Mouse (Mus musculus) right cerebral cortex, postnatal 25 days (tissue): Measurements from ENCODE around the gene Apopt1.
A peak's percentile ranks its signal among the peaks of the same experiment; 100 is the strongest.

ENCODE experiments used
- DNase-seq: peaks from one replicate; pipeline ENCODE4 v3.0.0; 2022

Apopt1 gene

GRCm38 (mm10) chr12:111681305-111681704 is 31.8 kb upstream of the Apopt1 start:
- DNase-seq, result no peak

DNA sequence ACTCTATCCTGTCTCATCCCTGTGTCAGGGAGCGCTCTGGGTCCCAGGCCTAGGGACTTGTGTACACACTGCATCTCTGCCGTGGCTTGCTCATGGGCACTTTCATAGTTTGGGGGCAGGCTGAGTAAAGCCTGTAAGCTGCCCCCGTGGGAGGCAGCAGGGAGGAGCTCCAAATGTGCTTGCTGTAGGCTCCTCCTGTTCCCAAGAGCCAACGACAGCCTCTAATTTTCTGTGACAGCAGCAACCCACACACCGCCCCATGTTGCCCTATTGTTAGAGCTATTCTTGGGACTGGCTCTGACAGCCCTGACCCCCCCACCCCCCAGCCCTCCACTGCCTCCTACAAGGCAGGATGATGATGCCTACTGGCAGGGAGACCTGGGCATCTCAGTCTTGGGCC is 31.1 kb upstream of the Apopt1 start:
- DNase-seq, result no peak

GRCm38 (mm10) chr12:111682806-111683205 is 30.3 kb upstream of the Apopt1 start:
- no peak for DNase-seq

DNA sequence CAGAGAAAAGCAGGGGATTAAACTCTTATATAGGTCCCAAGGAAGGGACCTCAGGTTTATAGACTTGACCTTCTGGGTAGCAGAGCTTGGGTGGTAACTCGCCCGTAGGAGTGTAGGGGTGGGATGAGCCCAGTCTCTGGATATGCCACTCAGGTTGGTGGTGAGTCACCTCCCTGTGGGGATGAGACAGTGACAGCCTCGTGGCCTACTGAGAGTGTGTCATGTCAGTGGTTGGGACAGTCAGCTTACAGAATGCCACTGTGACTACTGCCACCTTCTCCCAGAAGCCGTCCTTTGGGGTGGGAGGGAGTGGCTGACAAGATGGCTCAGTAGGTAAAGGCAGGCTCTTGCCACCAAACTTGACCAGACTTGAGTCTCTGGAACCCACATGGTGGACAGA is 26.7 kb upstream of the Apopt1 start:
- no peak for DNase-seq

- no peak for DNase-seq
These were observed 25.6 kb upstream of the Apopt1 start for GRCm38 (mm10) chr12:111687350-111688068.

- no peak for DNase-seq
These were observed 25.0 kb upstream of the Apopt1 start for GRCm38 (mm10) chr12:111688069-111688428.

- DNase-seq, result no peak
These were observed 23.6 kb upstream of the Apopt1 start for GRCm38 (mm10) chr12:111689426-111689825.

GRCm38 (mm10) chr12:111691346-111691872 is 21.7 kb upstream of the Apopt1 start:
- DNase-seq, result no peak

GRCm38 (mm10) chr12:111692899-111693298 is 20.2 kb upstream of the Apopt1 start:
- no peak for DNase-seq

- peak; percentile 68 for DNase-seq
These were observed 19.5 kb upstream of the Apopt1 start for GRCm38 (mm10) chr12:111693341-111694270.

GRCm38 (mm10) chr12:111694271-111694781 is 18.7 kb upstream of the Apopt1 start:
- DNase-seq, result no peak

- peak; percentile 64 for DNase-seq
These were observed 17.9 kb upstream of the Apopt1 start for GRCm38 (mm10) chr12:111694880-111695804.

- DNase-seq, result peak; percentile 68
These were observed 16.8 kb upstream of the Apopt1 start for GRCm38 (mm10) chr12:111696239-111696638.

DNA sequence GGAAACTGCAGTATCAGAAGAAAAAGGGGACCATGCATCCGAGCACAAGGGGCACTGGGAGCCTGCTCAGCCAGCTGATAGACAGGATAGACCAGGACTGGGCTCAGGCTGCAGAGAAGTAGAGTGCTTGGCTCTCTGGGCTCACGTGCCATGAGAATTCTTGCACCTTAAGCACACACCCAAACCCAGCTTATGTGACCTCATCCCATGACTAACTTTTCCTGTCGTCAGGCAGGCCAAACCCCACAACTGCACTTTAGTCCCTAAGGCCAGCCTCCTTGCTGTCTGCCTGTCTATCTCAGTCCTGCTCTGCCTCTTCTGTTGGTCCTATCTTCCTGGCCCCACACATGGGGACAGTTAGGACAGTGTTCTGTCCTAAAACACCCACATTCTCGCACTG is 15.4 kb upstream of the Apopt1 start:
- no peak for DNase-seq

DNA sequence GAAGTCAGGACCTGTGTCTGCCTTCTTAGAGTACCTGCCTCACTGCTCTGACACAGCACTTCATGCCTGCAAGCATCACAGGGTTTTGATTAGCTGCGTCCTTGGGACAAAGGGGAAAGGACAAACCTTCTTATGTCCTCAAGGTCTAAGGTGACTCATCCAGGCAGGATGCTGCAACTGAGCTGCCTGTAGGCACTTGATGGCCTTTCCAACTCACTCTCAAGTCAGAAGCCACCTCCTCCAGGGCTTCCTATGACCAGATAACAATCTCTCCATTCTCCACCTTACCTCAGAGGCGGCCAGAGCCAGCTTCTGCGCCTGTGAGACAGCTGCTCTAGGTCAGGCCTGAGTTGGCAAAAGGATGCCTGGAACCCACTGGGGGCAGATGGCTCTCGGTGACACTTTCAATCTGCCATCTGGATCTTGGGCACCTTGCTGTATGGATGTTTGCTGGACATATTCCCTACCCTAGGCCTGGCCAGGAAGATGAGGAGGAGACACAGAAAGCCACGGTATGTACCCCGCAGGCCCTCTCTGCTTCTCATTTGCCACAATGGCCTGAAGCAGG is 14.6 kb upstream of the Apopt1 start:
- DNase-seq, result no peak

GRCm38 (mm10) chr12:111699542-111699941 is 13.5 kb upstream of the Apopt1 start:
- no peak for DNase-seq

DNA sequence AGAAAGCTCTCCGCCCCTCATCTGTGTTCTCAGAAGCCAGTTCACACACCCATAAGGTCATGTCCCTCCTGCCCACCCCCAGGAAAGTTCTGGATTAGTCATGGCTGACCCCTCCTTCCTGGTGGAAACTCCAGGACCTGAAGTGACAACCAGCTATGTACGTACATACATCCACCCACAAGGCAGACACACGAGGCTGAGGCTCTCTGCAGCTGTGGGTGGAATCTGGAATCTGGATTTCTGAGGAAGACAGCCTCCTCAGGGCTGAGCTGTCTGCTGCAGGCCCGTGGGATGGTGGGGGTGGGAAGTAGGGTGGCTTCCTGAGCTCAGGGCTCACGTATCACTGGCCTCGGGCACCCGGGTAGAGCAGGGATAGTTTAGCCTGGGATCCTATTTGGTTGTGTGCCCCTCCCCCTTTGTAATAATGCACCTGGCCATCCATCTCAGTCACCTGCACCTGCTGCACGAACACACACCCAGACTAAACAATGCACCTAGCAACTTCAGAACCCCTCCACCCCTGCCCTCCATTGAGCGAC is 12.1 kb upstream of the Apopt1 start:
- no peak for DNase-seq

GRCm38 (mm10) chr12:111703301-111703700 is 9.8 kb upstream of the Apopt1 start:
- DNase-seq, result no peak

DNA sequence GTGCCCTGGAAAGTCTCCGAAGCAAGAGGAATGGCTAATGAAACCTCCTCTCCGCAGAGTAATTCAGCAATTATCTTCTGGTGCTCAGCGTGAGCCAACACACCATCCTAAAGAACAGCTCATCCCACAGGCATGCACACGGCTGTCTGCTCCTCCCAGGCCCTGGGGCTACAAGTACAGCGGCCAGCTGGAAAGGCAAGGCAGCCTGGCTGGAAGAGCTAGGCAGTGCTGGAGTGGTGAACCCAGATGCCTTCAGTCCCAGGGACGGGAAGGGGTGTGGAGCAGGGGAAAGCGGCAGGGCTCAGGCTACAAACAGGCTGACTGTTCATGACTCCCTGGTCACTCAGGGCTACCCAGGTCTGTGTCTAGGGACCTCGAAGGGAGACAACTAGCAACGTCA is 8.5 kb upstream of the Apopt1 start:
- no peak for DNase-seq

DNA sequence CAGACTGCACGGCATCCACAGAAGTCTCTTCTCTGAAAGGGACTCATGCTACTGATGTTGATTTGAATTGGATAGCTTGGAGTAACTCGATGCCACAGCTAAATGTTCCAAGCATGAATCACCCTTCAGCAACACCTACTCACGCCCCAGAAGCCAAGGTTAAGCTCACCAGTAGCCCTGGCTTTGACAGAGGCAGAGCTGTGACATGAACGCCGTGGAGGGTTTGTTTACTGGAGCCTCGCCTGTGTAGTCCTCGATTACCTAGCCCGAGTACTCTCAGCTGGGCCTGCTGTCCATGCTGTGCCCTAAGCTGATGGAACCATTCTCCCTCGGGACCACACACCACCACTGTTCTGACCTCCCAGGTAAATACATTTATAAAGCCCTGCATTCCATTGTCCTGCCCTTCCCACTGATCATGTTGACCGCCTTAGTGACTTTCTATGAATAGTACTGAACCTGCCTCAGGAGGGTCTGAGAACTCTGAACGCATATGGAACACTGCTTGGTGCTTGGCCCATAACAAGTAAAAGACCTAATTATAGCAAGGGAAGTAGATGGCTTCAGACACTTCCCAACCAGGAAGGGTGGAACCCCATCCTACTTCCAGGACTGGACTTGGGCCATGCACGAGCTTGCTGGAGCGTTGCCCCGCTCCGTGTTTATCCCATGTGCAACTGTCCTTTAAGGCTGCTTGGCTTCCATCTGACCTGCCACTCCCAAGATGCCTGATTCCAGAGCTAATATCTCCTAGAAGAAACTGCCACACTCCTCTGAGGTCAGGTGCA is 7.7 kb upstream of the Apopt1 start:
- no peak for DNase-seq

GRCm38 (mm10) chr12:111708181-111708580 is 4.9 kb upstream of the Apopt1 start:
- DNase-seq, result no peak
